Mouse (Mus musculus) bone marrow macrophage, adult 2 months (primary cell): ENCODE data around the gene Tmem63b. TPM values are rescaled to one million over a fixed set of nuclear protein-coding genes. Genes with fewer than 3 reads are reported as not detected.
A peak's percentile ranks its signal among the peaks of the same experiment; 100 is the strongest.

Source experiments
- H3K27ac ChIP-seq: 2 replicates; pipeline ENCODE4 v1.5.1; 2012; ENCODE audit warnings: low read depth, low read length; ENCODE audit not compliant: insufficient read depth
- H3K4me1 ChIP-seq: 2 replicates; pipeline ENCODE4 v1.6.1; 2012; ENCODE audit warnings: low read length; ENCODE audit not compliant: control insufficient read depth, insufficient read depth
- H3K4me3 ChIP-seq: 2 replicates; pipeline ENCODE4 v1.5.1; 2012; ENCODE audit warnings: mild to moderate bottlenecking, low read length, moderate library complexity; ENCODE audit not compliant: insufficient read depth
- CTCF ChIP-seq: IDR thresholded peaks from 2 replicates; pipeline ENCODE4 v1.5.1; 2012; ENCODE audit warnings: low read depth, mild to moderate bottlenecking, low read length, moderate library complexity
- POLR2A ChIP-seq: IDR thresholded peaks from 2 replicates; pipeline ENCODE4 v1.6.1; 2012; ENCODE audit warnings: mild to moderate bottlenecking, low read depth, low read length, borderline replicate concordance
- polyA plus RNA-seq: library from polyadenylated mRNA; stranded (reverse); fragments of >200 nt; gene quantifications from 2 replicates; pipeline ENCODE4 v1.2.4, GENCODE M21; 2012; ENCODE audit not compliant: missing spikeins, insufficient read depth, insufficient read length

Tmem63b gene
- polyA plus RNA-seq, 1 experiment: 21.2 TPM

- Histone ChIP-seq H3K27ac (no peak overlapping the region), H3K4me1 (peaks cover 24% of the 10 kb centered on the region), H3K4me3 (no peak overlapping the region)
- TF ChIP-seq CTCF (no peak), POLR2A (no peak)
Measured at GRCm38 (mm10) chr17:45693812-45694565, 7.3 kb upstream of the Tmem63b start.

DNA sequence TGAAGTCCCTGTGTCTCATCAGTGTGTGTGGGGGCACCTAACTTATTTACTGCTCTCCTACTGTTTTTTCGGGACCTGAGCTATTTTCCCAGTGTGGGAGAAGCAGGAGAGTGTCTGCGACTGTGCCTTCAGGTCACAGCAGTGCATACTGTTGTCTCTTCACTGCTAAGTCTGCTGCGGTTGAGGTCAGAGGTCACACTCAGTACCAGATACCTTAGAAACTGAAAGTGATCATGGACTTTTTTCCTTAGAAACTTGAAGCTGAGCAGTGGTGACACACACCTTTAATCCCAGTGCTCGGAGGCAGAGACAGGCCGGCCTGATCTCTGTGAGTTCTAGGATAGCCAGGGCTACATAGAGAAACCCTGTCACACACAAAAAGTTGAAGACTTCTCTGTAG lies 5.5 kb upstream of the Tmem63b start:
- Histone ChIP-seq H3K4me3 (no peak overlapping the region), H3K27ac (no peak overlapping the region), H3K4me1 (peaks cover 29% of the 10 kb centered on the region)
- TF ChIP-seq POLR2A (no peak), CTCF (no peak)

GRCm38 (mm10) chr17:45690044-45690443 lies 3.3 kb upstream of the Tmem63b start:
- H3K4me3 ChIP-seq: no peak overlapping the region
- H3K27ac ChIP-seq: no peak overlapping the region
- H3K4me1 ChIP-seq: peaks cover 27% of the 10 kb centered on the region
- TF ChIP-seq CTCF (no peak), POLR2A (no peak)

DNA sequence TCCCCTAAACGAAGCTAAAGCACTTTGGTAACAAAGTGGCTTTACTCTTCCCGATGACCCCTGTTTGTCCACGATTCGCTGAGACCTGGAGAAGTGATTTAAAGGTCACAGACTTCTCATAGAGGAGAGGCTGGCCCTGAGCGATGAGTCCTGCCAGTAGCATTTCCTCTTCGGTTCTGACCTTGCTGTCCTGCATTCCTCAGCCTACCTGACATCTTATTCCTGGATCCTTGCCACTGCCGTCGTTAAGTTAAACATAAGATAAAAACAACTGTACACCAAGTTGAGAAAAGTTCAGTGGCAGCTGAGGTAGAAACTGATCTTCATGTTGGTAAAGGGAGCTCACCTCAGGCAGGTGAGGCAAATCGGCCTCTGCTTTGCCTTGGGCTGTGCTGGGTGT lies 2.4 kb upstream of the Tmem63b start:
- H3K4me3 ChIP-seq: no peak overlapping the region
- H3K27ac ChIP-seq: no peak overlapping the region
- TF ChIP-seq CTCF (no peak), POLR2A (no peak)
- H3K4me1 ChIP-seq: peaks cover 25% of the 10 kb centered on the region

DNA sequence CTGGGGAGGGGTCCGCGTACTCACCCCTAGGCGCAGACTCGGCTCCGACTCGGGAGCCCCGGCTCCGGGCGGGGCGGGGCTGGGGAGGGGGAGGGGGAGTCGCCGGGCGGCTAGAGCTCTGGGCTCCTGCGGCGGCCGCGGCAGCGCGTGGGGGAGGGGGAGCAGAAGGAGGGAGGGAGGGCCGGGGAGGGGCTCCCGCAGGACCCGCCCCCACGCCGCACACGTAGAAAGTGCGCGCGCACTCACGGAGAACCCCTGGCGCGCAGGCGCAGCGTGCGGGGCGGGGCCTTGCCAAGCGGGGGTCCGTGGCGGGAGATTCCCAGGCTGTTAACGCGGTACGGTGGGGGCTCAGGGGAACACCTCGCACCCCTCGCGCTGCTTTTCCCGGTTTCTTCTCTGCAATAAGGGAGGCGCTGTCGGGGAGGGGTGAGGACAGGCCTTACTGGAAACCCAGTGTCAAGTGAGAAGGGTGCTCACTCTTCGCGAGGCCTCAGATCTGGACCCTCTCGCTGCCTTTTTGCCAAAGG lies 549 bp downstream of the Tmem63b start, which contains the start of gene Mrpl14:
Gene Mrpl14 (plus strand): TSS at position 230 of the 527 bp plus-strand sequence.
- TF ChIP-seq POLR2A (no peak), CTCF (no peak)
- H3K27ac ChIP-seq: peak within 1 kb of the TSS; percentile 26
- peaks cover 13% of the 10 kb centered on the region for H3K4me1 ChIP-seq
- H3K4me3 ChIP-seq: peak within 1 kb of the TSS; percentile 94

DNA sequence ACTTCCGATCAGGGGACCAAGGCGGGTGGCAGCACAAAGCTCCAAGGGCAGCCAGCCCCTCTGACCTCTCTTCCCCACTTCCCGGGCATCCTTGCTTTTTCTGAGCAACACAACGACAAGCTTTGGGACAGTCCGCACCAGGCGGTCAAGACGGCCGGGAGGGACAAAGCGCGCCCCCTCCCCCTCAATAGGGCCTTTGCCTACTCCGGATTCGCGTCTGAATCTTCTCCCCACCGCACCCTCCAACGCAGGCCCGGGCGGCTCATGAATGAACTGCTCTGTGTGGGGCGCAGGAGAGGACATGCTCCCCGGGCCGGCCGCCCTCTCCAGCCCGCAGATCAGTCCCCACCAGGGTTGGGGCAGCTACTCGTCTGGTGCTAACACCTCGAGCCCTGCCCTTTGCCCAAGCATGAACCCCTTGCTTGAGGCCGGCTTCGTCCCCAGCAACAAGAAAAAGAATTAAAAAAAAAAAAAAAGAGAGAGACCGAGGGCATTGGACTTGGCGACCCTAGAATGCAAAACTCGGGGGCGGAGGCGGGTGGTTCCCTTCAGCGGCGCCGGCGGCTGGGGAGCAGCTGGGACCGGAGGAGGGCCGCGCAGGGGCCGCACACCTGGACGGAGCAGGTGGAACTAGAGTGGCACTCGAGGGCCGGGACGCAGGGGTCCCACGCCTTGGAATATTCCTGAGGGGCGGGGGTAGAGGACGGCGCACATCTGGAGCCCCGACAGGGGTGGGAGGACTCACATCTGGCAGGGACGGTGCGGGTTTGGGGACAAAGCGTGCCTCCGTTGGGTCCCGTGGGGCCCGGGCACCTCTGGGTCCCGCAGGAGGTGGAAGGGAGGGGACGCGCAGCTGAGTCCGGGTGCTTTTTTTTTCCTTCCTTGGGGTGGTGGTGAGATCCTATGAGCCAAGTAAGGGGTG lies 1.3 kb downstream of the Tmem63b start:
- no peak for TF ChIP-seq CTCF
- Histone ChIP-seq H3K27ac (no peak overlapping the region), H3K4me3 (peak overlapping the region; percentile 89), H3K4me1 (peaks cover 12% of the 10 kb centered on the region)

GRCm38 (mm10) chr17:45684667-45685131 lies 2.0 kb downstream of the Tmem63b start:
- Histone ChIP-seq H3K27ac (no peak overlapping the region), H3K4me1 (peaks cover 12% of the 10 kb centered on the region), H3K4me3 (peak overlapping the region; percentile 89; the same call in 1 of the 2 replicates)
- TF ChIP-seq POLR2A (no peak), CTCF (no peak)

- Histone ChIP-seq H3K27ac (no peak overlapping the region), H3K4me1 (peaks cover 12% of the 10 kb centered on the region), H3K4me3 (no peak overlapping the region)
- TF ChIP-seq CTCF (no peak), POLR2A (no peak)
Measured at GRCm38 (mm10) chr17:45682843-45683242, 3.9 kb downstream of the Tmem63b start.

GRCm38 (mm10) chr17:45681588-45681987 lies 5.1 kb downstream of the Tmem63b start:
- H3K27ac ChIP-seq: no peak overlapping the region
- TF ChIP-seq POLR2A: no peak
- TF ChIP-seq CTCF: no peak; the same call in 1 of the 2 replicates
- H3K4me1 ChIP-seq: peaks cover 4% of the 10 kb centered on the region; the same call in 1 of the 2 replicates
- no peak overlapping the region for H3K4me3 ChIP-seq

DNA sequence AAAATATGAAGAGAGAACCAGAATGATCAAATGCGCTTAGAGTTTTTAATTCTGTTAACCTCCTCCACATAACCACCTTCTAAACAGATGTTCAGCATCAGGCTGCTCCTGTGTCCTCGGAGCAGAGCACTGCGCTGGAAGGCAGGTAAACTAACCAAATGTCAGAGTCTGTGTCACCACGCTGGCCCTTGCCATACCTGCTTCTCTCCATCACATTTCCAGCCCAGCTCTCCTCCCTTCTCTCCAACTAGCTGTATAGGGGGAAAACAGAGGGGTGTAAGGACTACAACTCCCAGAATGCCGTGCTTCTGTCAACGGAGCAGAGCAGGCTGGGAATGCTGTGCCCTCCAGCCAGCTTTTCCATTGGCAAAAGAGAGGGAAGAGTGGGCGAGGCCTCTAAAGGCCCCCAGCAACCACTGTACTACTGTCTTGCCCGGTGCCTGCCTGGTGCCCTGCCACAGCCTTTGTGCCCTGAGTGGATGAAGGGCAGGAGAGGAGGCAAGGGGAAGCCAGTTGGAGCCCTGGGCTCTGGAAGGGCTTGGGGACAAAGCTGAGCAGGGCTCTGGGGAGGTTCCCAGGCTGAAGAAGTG lies 6.2 kb downstream of the Tmem63b start:
- H3K4me1 ChIP-seq: peaks cover 4% of the 10 kb centered on the region; the same call in 1 of the 2 replicates

More for the DNA sequence above, 6.2 kb downstream of the Tmem63b start:
- TF ChIP-seq POLR2A (no peak), CTCF (no peak)
- Histone ChIP-seq H3K4me3 (no peak overlapping the region), H3K27ac (no peak overlapping the region)
